Mouse (Mus musculus) bone marrow macrophage, adult 2 months (primary cell): ENCODE data around the gene Rph3al. TPM values are rescaled to one million over a fixed set of nuclear protein-coding genes. Genes with fewer than 3 reads are reported as not detected.

Experiments
- H3K27ac ChIP-seq: 2 replicates; pipeline ENCODE4 v1.5.1; 2012; ENCODE audit warnings: low read depth, low read length; ENCODE audit not compliant: insufficient read depth
- H3K4me1 ChIP-seq: 2 replicates; pipeline ENCODE4 v1.6.1; 2012; ENCODE audit warnings: low read length; ENCODE audit not compliant: control insufficient read depth, insufficient read depth
- H3K4me3 ChIP-seq: 2 replicates; pipeline ENCODE4 v1.5.1; 2012; ENCODE audit warnings: mild to moderate bottlenecking, low read length, moderate library complexity; ENCODE audit not compliant: insufficient read depth
- CTCF ChIP-seq: IDR thresholded peaks from 2 replicates; pipeline ENCODE4 v1.5.1; 2012; ENCODE audit warnings: low read depth, mild to moderate bottlenecking, low read length, moderate library complexity
- POLR2A ChIP-seq: IDR thresholded peaks from 2 replicates; pipeline ENCODE4 v1.6.1; 2012; ENCODE audit warnings: mild to moderate bottlenecking, low read depth, low read length, borderline replicate concordance
- polyA plus RNA-seq: library from polyadenylated mRNA; stranded (reverse); fragments of >200 nt; gene quantifications from 2 replicates; pipeline ENCODE4 v1.2.4, GENCODE M21; 2012; ENCODE audit not compliant: missing spikeins, insufficient read depth, insufficient read length

The Rph3al gene
- not detected in 2 replicates for polyA plus RNA-seq

DNA sequence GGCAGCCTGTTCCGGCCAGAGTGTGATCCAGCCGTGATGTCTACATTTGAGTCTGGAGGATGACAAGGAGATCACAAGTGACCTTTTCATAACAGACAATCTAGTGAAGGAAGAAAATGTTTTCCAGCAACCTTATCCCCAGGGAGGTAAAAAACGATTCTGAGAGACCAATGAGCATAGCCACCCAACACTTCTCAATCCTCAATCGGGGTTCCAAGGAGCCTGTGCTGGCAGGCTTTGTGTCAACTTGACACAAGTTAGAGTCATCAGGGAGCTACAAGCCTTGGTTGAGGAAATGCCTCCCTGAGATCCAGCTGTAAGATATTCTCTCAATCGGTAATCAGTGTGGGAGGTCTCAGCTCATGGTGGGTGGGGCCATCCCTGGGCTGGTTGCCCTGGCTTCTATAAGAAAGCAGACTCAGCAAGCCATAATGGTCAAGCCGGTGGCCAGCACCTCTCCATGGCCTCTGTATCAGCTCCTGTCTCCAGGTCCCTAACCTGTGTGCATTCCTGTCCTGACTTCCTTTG lies at the start of gene Rph3al:
TSS of gene Rph3al (minus strand) at position 51 of the 528 bp plus-strand sequence.
- TF ChIP-seq CTCF (no peak), POLR2A (no peak)
- no peak within 1 kb of the TSS for H3K27ac ChIP-seq
- H3K4me3 ChIP-seq = no peak within 1 kb of the TSS
- H3K4me1 ChIP-seq = peaks cover 10% of the 10 kb centered on the region

DNA sequence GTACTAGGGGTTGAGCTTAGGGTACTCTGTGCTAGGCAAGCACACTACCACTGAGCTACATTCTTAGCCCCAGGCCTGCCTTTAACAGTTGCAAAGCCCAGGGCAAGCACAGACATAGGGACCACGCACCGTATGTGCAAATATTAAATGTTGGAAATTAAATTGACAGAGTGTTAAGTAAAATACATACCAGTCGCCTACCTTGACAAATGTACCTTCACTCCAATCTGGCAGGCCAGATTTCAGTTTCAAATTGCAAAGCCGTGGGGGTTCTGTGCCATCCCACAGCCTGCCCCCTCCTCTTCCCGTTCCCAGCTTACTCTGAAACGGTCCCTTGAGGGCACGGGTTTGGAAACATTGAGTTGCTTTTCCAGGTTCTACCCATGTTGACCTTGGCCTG lies 47.7 kb upstream of the Rph3al start:
- no peaks in the 10 kb centered on the region for H3K4me1 ChIP-seq
- no peak overlapping the region for H3K4me3 ChIP-seq
- TF ChIP-seq POLR2A (no peak), CTCF (no peak)
- H3K27ac ChIP-seq = no peak overlapping the region

DNA sequence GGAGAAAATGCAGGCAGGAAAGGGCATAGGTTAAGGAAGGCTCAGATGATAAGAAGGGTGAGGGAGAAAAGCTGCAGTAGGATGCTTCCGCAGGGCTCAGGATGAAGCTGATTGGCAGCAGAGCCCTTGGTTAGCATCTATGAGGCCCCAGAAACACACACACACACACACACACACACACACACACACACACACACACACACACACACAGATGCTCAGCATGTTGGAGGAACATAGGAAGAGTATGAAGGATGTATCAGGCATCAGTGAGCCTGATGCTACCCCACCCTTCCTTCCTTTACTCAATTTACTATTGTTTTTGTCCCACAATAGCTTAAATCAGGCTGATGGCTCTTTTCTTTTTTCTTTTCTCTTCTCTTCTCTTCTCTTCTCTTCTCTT lies 46.4 kb upstream of the Rph3al start:
- H3K27ac ChIP-seq = no peak overlapping the region
- no peaks in the 10 kb centered on the region for H3K4me1 ChIP-seq
- TF ChIP-seq POLR2A (no peak), CTCF (no peak)
- no peak overlapping the region for H3K4me3 ChIP-seq

DNA sequence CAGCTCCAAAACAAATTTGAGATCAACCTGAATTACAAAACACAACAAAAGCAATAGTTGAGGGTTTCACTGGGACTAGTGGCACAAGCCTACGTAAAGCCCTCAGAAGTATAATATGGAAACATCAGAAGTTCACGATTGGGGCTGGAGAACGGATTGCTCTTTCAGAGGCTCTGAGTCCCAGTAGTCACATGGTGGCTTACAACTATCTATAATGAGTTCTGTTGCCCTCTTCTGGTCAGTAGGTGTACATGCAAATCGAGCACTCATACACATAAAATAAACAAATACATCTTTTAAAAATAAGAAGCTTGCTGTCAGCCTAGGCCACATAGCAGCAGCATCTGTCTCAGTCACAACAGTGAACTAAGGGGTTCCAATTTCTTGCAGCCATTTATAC lies 45.0 kb upstream of the Rph3al start:
- TF ChIP-seq POLR2A (no peak), CTCF (no peak)
- Histone ChIP-seq H3K4me1 (no peaks in the 10 kb centered on the region), H3K27ac (no peak overlapping the region), H3K4me3 (no peak overlapping the region)

DNA sequence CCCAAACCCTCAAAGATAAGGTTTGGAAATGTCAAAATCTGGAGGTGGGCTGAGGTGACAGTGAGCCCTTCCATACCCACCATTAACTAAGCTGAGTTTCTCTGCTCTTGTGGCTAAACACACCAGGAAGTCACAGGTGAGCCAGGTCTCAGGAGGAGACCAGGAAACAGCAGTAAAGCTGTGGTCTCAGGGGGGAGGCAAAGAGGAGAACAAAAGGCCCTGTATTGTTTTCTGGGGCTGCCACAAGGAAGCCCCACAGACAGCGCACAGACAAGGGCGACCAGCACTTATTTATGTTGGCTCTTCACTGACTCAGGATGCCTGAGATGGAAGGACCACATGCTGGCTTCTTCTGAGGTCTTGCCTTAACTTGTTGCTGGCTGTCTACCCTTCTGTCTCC lies 42.2 kb upstream of the Rph3al start:
- no peak for TF ChIP-seq CTCF
- TF ChIP-seq POLR2A = no peak
- no peak overlapping the region for H3K4me3 ChIP-seq
- H3K27ac ChIP-seq = no peak overlapping the region
- peaks cover 2% of the 10 kb centered on the region; the same call in 1 of the 2 replicates for H3K4me1 ChIP-seq

DNA sequence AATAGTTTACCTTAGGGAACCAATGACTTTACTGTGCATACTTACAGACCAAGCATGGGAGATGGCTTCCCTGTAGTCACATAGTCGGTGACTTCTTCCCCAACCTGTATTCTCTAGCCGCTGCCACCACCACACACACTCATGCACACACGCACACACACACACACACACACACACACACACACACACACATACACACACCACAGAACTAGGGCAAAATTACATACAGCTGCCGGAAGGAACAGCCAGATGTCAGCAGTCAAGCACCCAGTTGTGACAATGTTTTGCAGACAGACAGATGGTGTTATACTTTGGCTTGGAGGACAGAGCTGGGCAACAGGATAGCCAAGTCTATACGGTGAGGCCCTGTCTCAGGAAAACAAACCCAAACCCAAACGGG lies 39.8 kb upstream of the Rph3al start:
- no peak overlapping the region for H3K4me3 ChIP-seq
- H3K27ac ChIP-seq = no peak overlapping the region
- no peak for TF ChIP-seq CTCF
- TF ChIP-seq POLR2A = no peak
- H3K4me1 ChIP-seq = peaks cover 2% of the 10 kb centered on the region; the same call in 1 of the 2 replicates

DNA sequence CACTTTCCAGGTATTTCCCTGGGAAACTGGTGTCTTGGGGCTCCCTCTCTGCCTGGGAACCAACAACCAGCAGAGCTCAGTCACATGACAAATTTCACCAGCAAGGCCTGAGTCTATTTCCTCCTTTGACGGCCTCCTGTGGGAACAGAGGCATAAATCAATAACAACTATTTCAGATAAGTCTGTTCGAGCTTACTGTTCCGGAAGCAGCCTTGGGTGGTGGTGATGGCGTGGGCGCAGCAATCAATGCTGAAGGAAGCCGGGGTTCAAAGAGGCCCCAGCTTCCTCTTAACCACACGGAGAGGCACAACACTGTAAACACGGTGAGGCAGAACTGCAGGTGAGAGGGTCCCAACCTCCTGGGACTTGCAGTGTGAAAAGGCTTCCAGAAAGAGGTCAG lies 38.5 kb upstream of the Rph3al start:
- Histone ChIP-seq H3K4me1 (peaks cover 2% of the 10 kb centered on the region; the same call in 1 of the 2 replicates), H3K27ac (no peak overlapping the region)

DNA sequence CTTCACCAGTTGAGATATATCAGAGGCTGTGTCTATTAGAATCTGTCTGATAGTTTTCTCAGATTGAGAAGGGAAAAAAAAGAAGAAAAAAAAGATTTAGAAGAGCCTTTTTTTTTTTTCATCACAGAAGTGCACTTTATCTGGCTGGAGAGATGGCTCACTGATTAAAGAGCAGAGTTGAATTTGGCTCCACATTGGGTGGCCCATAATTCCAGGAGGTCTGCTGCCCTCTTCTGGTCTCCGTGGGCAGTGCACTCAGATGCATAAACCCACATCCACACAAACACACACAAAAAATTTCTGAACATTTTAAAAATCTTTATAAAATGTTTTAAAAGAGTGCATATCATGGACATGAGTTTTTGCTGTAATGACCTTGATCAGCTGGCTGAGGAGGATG lies 35.8 kb upstream of the Rph3al start:
- Histone ChIP-seq H3K27ac (no peak overlapping the region), H3K4me3 (no peak overlapping the region), H3K4me1 (peaks cover 2% of the 10 kb centered on the region; the same call in 1 of the 2 replicates)
- TF ChIP-seq CTCF (peak; percentile 32; the same call in 1 of the 2 replicates), POLR2A (no peak)

More for the DNA sequence above, 38.5 kb upstream of the Rph3al start:
- TF ChIP-seq CTCF (no peak), POLR2A (no peak)
- H3K4me3 ChIP-seq = no peak overlapping the region

DNA sequence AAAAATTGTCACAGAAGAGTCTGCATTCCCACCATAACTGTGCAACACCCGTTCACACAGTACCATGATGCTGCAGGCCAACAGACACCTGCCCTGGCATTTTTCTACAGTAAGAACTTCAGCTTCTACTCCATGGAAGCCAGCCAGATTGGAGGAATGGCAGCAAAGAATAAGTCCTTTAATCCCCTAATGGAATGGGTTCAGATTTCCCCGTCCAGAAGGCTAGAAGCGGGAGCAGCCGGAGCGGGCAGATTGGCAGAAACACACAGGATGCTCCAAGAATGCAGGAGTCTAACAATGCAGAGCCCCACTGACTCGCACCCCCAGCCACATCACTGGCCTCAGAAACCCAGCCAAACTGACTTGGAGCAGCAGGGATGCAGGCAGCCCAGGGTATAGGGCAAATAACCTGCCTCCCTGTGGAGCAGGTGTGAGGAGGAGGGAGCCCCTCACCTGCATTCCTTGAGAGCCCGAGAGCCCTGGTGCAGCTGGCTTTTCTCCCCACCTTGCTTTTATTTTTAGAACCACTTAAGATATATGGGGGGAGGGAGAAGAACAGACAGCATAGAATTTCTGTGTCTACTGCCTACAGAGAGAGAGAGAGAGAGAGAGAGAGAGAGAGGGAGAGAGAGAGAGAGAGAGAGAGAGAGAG lies 34.8 kb upstream of the Rph3al start:
- no peak overlapping the region for H3K4me3 ChIP-seq
- peaks cover 2% of the 10 kb centered on the region; the same call in 1 of the 2 replicates for H3K4me1 ChIP-seq
- TF ChIP-seq CTCF (no peak), POLR2A (no peak)
- H3K27ac ChIP-seq = no peak overlapping the region

DNA sequence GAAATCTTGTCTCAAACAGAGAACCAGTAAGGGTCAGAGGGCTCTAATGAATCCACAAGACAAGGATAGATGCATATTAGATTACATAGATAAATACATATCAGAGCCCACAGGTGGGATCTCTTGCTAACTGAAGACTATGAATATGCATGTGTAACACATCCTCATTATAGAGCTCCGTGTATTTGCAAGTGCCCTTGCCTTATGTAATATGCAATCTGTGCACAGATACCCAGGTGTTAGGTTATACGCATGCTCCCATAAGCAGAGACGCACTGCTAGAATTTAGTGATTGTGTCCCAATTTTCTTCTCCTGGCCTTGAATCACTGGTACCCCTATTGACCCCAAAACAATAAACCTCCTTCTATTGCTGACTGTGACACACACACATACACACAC lies 34.0 kb upstream of the Rph3al start:
- H3K27ac ChIP-seq = no peak overlapping the region
- H3K4me3 ChIP-seq = no peak overlapping the region
- H3K4me1 ChIP-seq = peaks cover 2% of the 10 kb centered on the region; the same call in 1 of the 2 replicates
- no peak for TF ChIP-seq POLR2A
- TF ChIP-seq CTCF = no peak
